Mouse (Mus musculus) hindbrain, embryonic 16.5 days (tissue): ENCODE results near the gene Rftn1. TPM values are rescaled to one million over a fixed set of nuclear protein-coding genes. Genes with fewer than 3 reads are reported as not detected.
A peak's percentile ranks its signal among the peaks of the same experiment; 100 is the strongest.

Experiments used
- ATAC-seq: fragments of 200-750 bp; cut with Nextera tagmentation; 2 replicates; pipeline ENCODE4 v1.8.0; 2017; ENCODE audit warnings: moderate TSS enrichment, moderate library complexity
- H3K27ac ChIP-seq: fragments of 300-500 bp; sonication (generic); 2 replicates; pipeline ENCODE4 v1.5.1; 2014; ENCODE audit warnings: low read depth, mild to moderate bottlenecking, control low read depth, low read length, moderate library complexity
- H3K27me3 ChIP-seq: fragments of 300-500 bp; sonication (generic); replicated peaks from 2 replicates; pipeline ENCODE4 v1.6.1; 2014; ENCODE audit warnings: low read length; ENCODE audit not compliant: control insufficient read depth, insufficient read depth
- H3K36me3 ChIP-seq: fragments of 300-500 bp; sonication (generic); 2 replicates; pipeline ENCODE4 v1.6.1; 2014; ENCODE audit warnings: mild to moderate bottlenecking, low read length, moderate library complexity, mixed read lengths; ENCODE audit not compliant: control insufficient read depth, insufficient read depth
- H3K4me1 ChIP-seq: fragments of 300-500 bp; sonication (generic); 2 replicates; pipeline ENCODE4 v1.6.1; 2014; ENCODE audit warnings: low read depth, low read length; ENCODE audit not compliant: control insufficient read depth, insufficient read depth
- H3K4me2 ChIP-seq: fragments of 300-500 bp; sonication (generic); 2 replicates; pipeline ENCODE4 v1.6.1; 2014; ENCODE audit warnings: mild to moderate bottlenecking, low read length, control low read depth, moderate library complexity
- H3K4me3 ChIP-seq: fragments of 300-500 bp; sonication (generic); 2 replicates; pipeline ENCODE4 v1.5.1; 2014; ENCODE audit warnings: mild to moderate bottlenecking, low read length, control low read depth, moderate library complexity
- H3K9ac ChIP-seq: fragments of 300-500 bp; sonication (generic); 2 replicates; pipeline ENCODE4 v1.6.1; 2014; ENCODE audit warnings: low read depth, mild to moderate bottlenecking, control low read depth, low read length, moderate library complexity
- H3K9me3 ChIP-seq: fragments of 300-500 bp; sonication (generic); 2 replicates; pipeline ENCODE4 v1.6.1; 2014; ENCODE audit warnings: mild to moderate bottlenecking, low read length, moderate library complexity; ENCODE audit not compliant: control insufficient read depth
- WGBS: fragments of 180-500 bp; shearing (Covaris S2); extraction: QIAGEN DNeasy Blood & Tissue Kit; methylation state at CpG from one replicate; pipeline ENCODE4 v1.1.7; 2014; 5-methylcytosine and 5-hydroxymethylcytosine counted together
- polyA plus RNA-seq: library from polyadenylated mRNA; unstranded; fragments of >200 nt; fragmentation: Nextera tagmentation; extraction: Ambion mirVana; gene quantifications from 2 replicates; pipeline ENCODE4 v1.2.1, GENCODE M21; 2015

Rftn1 gene
- polyA plus RNA-seq, 1 experiment from 2014 or later = 21.1 TPM

DNA sequence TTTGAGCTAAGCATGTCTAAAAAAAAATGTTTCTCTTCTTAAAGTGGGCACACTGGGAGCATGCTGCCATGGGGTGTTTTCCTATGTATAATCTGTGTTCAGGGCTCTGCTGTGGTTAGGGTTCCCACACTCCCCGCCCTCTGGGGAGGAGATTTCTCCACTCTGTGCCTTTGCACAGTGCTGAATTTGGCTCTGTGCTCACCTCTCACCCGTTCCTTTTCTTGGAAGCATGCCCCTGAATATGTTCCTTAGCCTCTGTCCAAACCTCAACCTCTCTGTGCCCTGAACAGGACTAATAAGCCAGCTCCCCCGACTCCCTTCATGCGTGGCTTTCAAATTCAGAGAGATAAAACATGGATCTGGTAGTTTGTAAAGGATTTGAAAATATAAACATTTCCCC is 39.1 kb upstream of the Rftn1 start:
- Histone ChIP-seq H3K27ac (no peak overlapping the region), H3K4me1 (no peaks in the 10 kb centered on the region), H3K9ac (no peak overlapping the region), H3K4me2 (no peak overlapping the region), H3K4me3 (no peak overlapping the region), H3K9me3 (no peaks in the 10 kb centered on the region), H3K36me3 (no peaks in the 10 kb centered on the region), H3K27me3 (no peaks in the 10 kb centered on the region)
- no peak for ATAC-seq
- WGBS = 83% methylated on average over 4 of the region's 4 CpGs

GRCm38 (mm10) chr17:50227366-50227765 is 36.9 kb upstream of the Rftn1 start:
- H3K4me1 ChIP-seq = no peaks in the 10 kb centered on the region
- ATAC-seq = no peak
- no peak overlapping the region for H3K9ac ChIP-seq
- H3K36me3 ChIP-seq = no peaks in the 10 kb centered on the region
- H3K4me2 ChIP-seq = no peak overlapping the region
- H3K27me3 ChIP-seq = no peaks in the 10 kb centered on the region
- no peaks in the 10 kb centered on the region for H3K9me3 ChIP-seq
- no peak overlapping the region for H3K4me3 ChIP-seq
- 72% methylated on average over 7 of the region's 7 CpGs for WGBS
- no peak overlapping the region for H3K27ac ChIP-seq

GRCm38 (mm10) chr17:50224718-50225117 is 34.2 kb upstream of the Rftn1 start:
- WGBS = 69% methylated on average over 5 of the region's 5 CpGs
- Histone ChIP-seq H3K4me1 (no peaks in the 10 kb centered on the region), H3K4me3 (no peak overlapping the region), H3K36me3 (no peaks in the 10 kb centered on the region), H3K4me2 (no peak overlapping the region), H3K27ac (no peak overlapping the region), H3K27me3 (no peaks in the 10 kb centered on the region), H3K9ac (no peak overlapping the region), H3K9me3 (no peaks in the 10 kb centered on the region)
- no peak for ATAC-seq

GRCm38 (mm10) chr17:50217978-50218377 is 27.5 kb upstream of the Rftn1 start:
- ATAC-seq = no peak
- H3K4me3 ChIP-seq = no peak overlapping the region

GRCm38 (mm10) chr17:50215104-50215503 is 24.6 kb upstream of the Rftn1 start:
- Histone ChIP-seq H3K4me2 (no peak overlapping the region), H3K27ac (no peak overlapping the region), H3K36me3 (no peaks in the 10 kb centered on the region), H3K4me3 (no peak overlapping the region), H3K27me3 (no peaks in the 10 kb centered on the region), H3K9me3 (no peaks in the 10 kb centered on the region), H3K4me1 (no peaks in the 10 kb centered on the region), H3K9ac (no peak overlapping the region)
- 92% methylated on average over 6 of the region's 6 CpGs for WGBS
- no peak for ATAC-seq

More at GRCm38 (mm10) chr17:50217978-50218377, 27.5 kb upstream of the Rftn1 start:
- H3K9ac ChIP-seq = no peak overlapping the region
- H3K27me3 ChIP-seq = no peaks in the 10 kb centered on the region
- WGBS = 75% methylated on average over 4 of the region's 4 CpGs
- no peaks in the 10 kb centered on the region for H3K4me1 ChIP-seq
- no peaks in the 10 kb centered on the region for H3K36me3 ChIP-seq
- H3K9me3 ChIP-seq = no peaks in the 10 kb centered on the region
- no peak overlapping the region for H3K4me2 ChIP-seq
- H3K27ac ChIP-seq = no peak overlapping the region

GRCm38 (mm10) chr17:50213117-50213516 is 22.6 kb upstream of the Rftn1 start:
- no peaks in the 10 kb centered on the region for H3K27me3 ChIP-seq
- no peak overlapping the region for H3K27ac ChIP-seq
- no peaks in the 10 kb centered on the region for H3K9me3 ChIP-seq
- 87% methylated on average over 4 of the region's 4 CpGs for WGBS
- H3K4me2 ChIP-seq = no peak overlapping the region
- no peaks in the 10 kb centered on the region for H3K36me3 ChIP-seq
- 0 out of 2 replicates have a peak, but pooled peaks have one; percentile 11 for ATAC-seq
- H3K4me3 ChIP-seq = no peak overlapping the region
- no peak overlapping the region for H3K9ac ChIP-seq
- no peaks in the 10 kb centered on the region for H3K4me1 ChIP-seq

- no peaks in the 10 kb centered on the region for H3K36me3 ChIP-seq
- no peaks in the 10 kb centered on the region for H3K27me3 ChIP-seq
- no peak for ATAC-seq
- 93% methylated on average over 7 of the region's 7 CpGs for WGBS
- no peaks in the 10 kb centered on the region for H3K4me1 ChIP-seq
- no peak overlapping the region for H3K9ac ChIP-seq
- no peaks in the 10 kb centered on the region for H3K9me3 ChIP-seq
- no peak overlapping the region for H3K27ac ChIP-seq
- H3K4me2 ChIP-seq = no peak overlapping the region
- no peak overlapping the region for H3K4me3 ChIP-seq
These were observed 21.3 kb upstream of the Rftn1 start for GRCm38 (mm10) chr17:50211816-50212215.

- no peaks in the 10 kb centered on the region for H3K4me1 ChIP-seq
- H3K27me3 ChIP-seq = no peaks in the 10 kb centered on the region
- H3K36me3 ChIP-seq = no peaks in the 10 kb centered on the region
- no peaks in the 10 kb centered on the region for H3K9me3 ChIP-seq
- H3K4me3 ChIP-seq = no peak overlapping the region
- WGBS = 89% methylated on average over 6 of the region's 6 CpGs
- no peak overlapping the region for H3K9ac ChIP-seq
- no peak for ATAC-seq
- H3K4me2 ChIP-seq = no peak overlapping the region
- no peak overlapping the region for H3K27ac ChIP-seq
These were observed 19.4 kb upstream of the Rftn1 start for GRCm38 (mm10) chr17:50209831-50210230.

DNA sequence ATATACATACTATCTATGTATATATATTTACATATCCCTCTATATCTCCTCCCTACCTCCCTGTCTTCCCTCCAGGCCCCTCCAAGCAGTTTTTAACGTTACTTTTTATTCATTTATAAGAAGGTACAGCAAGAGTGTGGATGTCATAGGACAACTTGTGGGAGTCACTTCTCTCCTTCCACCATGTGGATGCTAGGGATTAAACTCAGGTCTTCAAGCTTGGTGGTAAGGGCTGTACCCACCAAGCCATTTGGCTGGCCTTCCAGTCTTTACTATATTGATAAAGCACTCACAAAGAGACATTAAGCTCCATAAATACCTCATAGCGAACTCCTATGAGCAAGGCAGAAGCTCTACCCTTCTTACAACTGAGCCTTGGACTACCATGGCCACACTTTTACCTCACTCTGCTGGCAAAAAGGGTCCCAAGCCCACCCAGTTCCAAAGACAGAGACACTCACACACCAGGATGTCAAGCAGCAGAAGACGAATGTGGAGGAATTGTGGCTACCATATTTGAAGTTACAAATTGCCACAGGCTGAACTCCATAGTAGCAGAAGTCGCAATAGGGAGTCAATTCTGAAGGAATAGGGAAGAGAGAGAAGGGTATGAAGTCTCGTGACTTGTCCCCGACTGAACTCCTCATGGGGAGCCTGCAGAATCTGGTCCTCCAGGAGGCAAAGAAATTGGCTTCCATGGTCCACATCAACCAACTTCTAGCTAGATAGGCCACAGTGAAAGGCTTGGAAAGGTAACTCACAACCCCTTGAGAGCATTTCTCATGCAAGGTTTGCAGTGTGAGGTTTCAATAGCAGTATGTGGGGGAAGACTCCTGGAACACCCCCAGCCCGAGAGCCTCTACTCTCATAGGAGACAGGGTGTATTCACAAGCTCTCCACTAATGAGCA is 17.9 kb upstream of the Rftn1 start:
- no peak overlapping the region for H3K9ac ChIP-seq
- ATAC-seq = no peak
- H3K4me2 ChIP-seq = no peak overlapping the region
- WGBS = 92% methylated on average over 7 of the region's 7 CpGs
- no peaks in the 10 kb centered on the region for H3K4me1 ChIP-seq
- H3K9me3 ChIP-seq = no peaks in the 10 kb centered on the region
- H3K36me3 ChIP-seq = no peaks in the 10 kb centered on the region
- H3K27me3 ChIP-seq = no peaks in the 10 kb centered on the region
- H3K27ac ChIP-seq = no peak overlapping the region
- no peak overlapping the region for H3K4me3 ChIP-seq
